Mouse (Mus musculus) forebrain, embryonic 13.5 days (tissue): ENCODE measurements around the gene Fbn1. TPM values are rescaled to one million over a fixed set of nuclear protein-coding genes. Genes with fewer than 3 reads are reported as not detected.

Experiments
- ATAC-seq: fragments of 200-750 bp; cut with Nextera tagmentation; 2 replicates; pipeline ENCODE4 v1.8.0; 2017
- H3K27ac ChIP-seq: fragments of 300-500 bp; sonication (generic); 2 replicates; pipeline ENCODE4 v1.5.1; 2015; ENCODE audit warnings: inconsistent platforms, mild to moderate bottlenecking, moderate library complexity
- H3K27me3 ChIP-seq: fragments of 300-500 bp; sonication (generic); 2 replicates; pipeline ENCODE4 v1.6.1; 2015; ENCODE audit warnings: mild to moderate bottlenecking, inconsistent platforms
- H3K36me3 ChIP-seq: fragments of 300-500 bp; sonication (generic); 2 replicates; pipeline ENCODE4 v1.6.1; 2015; ENCODE audit warnings: mild to moderate bottlenecking, inconsistent platforms; ENCODE audit not compliant: poor library complexity, severe bottlenecking
- H3K4me1 ChIP-seq: fragments of 300-500 bp; sonication (generic); 2 replicates; pipeline ENCODE4 v1.6.1; 2015; ENCODE audit warnings: inconsistent platforms
- H3K4me2 ChIP-seq: fragments of 300-500 bp; sonication (generic); 2 replicates; pipeline ENCODE4 v1.6.1; 2015; ENCODE audit warnings: inconsistent platforms, mild to moderate bottlenecking, moderate library complexity
- H3K4me3 ChIP-seq: fragments of 300-500 bp; sonication (generic); 2 replicates; pipeline ENCODE4 v1.5.1; 2015; ENCODE audit warnings: mild to moderate bottlenecking, inconsistent platforms
- H3K9ac ChIP-seq: fragments of 300-500 bp; sonication (generic); 2 replicates; pipeline ENCODE4 v1.6.1; 2015; ENCODE audit warnings: mild to moderate bottlenecking, inconsistent platforms
- H3K9me3 ChIP-seq: fragments of 300-500 bp; sonication (generic); replicated peaks from 2 replicates; pipeline ENCODE4 v1.6.1; 2016; ENCODE audit warnings: inconsistent platforms
- WGBS: fragments of 180-500 bp; shearing (Covaris S2); methylation state at CpG from one replicate; pipeline ENCODE4 v1.1.7; 2015; 5-methylcytosine and 5-hydroxymethylcytosine counted together
- polyA plus RNA-seq: library from polyadenylated mRNA; unstranded; fragments of >200 nt; fragmentation: Nextera tagmentation; extraction: Ambion mirVana; gene quantifications from 2 replicates; pipeline ENCODE4 v1.2.1, GENCODE M21; 2015

Gene Fbn1
- polyA plus RNA-seq, 1 experiment from 2014 or later: 1.8 TPM

DNA sequence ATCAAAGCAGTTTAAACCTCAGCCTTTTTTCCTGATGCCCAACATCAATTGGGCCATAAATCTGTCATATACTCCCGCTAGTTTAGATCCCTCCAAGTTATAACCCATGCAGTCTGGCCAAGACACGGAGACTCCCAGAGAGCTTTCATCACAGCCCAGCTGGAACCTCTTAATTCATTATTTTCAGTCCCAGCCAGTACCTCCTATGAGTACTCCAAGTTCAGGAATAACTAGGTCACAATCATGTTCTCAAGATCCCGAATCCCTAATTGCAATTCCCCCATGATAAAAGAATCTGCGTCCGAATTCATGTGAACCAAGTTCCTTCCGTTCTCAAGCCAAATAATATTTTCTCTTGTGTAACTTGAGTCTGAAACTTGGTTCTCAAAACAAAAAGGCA is 58.9 kb downstream of the Fbn1 start:
- no peak overlapping the region for H3K4me3 ChIP-seq
- H3K4me2 ChIP-seq: no peak overlapping the region
- no peak overlapping the region for H3K9ac ChIP-seq
- 0 out of 2 replicates have a peak, but pooled peaks cover 6% of the 10 kb centered on the region for H3K4me1 ChIP-seq
- no peaks in the 10 kb centered on the region for H3K9me3 ChIP-seq
- no peaks in the 10 kb centered on the region for H3K27me3 ChIP-seq
- H3K36me3 ChIP-seq: no peaks in the 10 kb centered on the region
- ATAC-seq: no peak
- 84% methylated on average over 6 of the region's 6 CpGs for WGBS
- H3K27ac ChIP-seq: no peak overlapping the region

DNA sequence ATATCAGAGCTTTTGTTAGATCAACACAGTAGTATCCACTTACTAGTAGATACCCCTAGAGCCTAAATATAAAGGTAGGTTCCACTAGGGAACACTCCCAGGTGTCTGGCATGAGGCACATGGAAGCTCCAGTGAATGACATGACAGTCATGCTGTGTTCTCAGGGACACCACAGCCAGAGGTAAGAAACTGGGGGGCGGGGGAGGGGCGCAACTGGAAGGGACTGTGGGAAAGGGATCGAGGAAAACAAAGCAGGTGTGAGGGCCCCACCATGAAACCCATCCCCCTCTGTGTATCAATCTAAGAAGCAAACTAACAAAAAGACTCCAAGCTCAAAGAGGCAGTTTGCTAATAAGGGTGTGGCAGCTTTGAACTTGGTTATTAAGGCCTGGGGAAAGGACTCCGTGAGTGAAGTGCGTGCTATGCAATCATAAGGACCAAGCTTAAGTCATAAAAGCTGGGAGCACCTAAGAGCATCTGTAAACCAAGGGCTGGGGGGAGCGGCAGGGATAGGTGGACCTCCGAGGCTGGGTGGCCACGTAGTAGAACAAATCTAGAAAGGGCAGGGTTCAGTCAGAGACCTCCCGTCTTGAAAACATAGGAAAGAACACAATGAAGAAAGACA is 60.4 kb downstream of the Fbn1 start:
- Histone ChIP-seq H3K9ac (no peak overlapping the region), H3K27me3 (no peaks in the 10 kb centered on the region), H3K4me3 (no peak overlapping the region), H3K4me1 (no peaks in the 10 kb centered on the region), H3K4me2 (no peak overlapping the region), H3K36me3 (no peaks in the 10 kb centered on the region), H3K27ac (no peak overlapping the region), H3K9me3 (no peaks in the 10 kb centered on the region)
- ATAC-seq: no peak
- WGBS: 75% methylated on average over 9 of the region's 9 CpGs

DNA sequence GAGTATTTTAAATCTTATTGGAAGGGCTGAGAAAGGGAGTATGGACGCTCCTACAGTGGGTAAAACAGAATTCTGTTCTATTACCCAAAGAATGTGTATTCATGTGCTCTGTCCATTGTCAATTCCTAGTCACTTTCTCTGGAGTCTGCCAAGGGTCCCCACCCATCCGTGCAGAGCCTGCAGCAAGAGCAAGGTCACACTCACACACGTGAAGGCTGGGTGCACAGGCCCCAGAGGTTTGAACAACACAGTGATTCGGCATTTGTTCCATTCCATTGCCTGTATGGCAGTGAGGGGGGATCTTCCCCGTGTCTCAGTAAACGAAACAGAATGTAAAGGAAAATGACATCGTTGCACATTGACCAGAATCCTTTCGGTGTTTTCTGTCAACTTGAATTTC is 69.4 kb downstream of the Fbn1 start:
- Histone ChIP-seq H3K27me3 (no peaks in the 10 kb centered on the region), H3K4me2 (no peak overlapping the region), H3K4me3 (no peak overlapping the region), H3K36me3 (no peaks in the 10 kb centered on the region), H3K9ac (no peak overlapping the region), H3K27ac (no peak overlapping the region), H3K9me3 (no peaks in the 10 kb centered on the region), H3K4me1 (0 out of 2 replicates have a peak, but pooled peaks cover 4% of the 10 kb centered on the region)
- 62% methylated on average over 8 of the region's 8 CpGs for WGBS
- ATAC-seq: no peak

DNA sequence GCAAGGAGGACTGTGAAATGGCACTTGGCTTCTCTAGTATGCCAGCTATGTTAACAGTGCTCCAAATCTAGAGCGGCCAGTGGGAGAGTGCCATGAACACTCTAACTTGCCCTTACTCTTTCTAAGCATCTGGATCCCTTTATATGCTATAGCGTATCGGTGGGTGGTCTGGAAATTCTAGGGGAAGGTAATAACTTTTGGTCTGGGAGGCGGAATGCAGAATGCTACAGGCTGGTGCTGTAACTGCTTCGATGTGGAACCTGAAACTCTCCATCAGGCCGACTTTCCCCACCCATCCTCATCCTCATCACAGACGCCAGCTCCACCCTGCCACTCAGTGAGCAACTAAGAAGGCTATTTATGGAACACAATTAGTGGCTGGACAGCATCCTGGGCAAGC is 71.6 kb downstream of the Fbn1 start:
- H3K27ac ChIP-seq: no peak overlapping the region
- H3K4me1 ChIP-seq: 0 out of 2 replicates have a peak, but pooled peaks cover 4% of the 10 kb centered on the region
- no peaks in the 10 kb centered on the region for H3K9me3 ChIP-seq
- H3K4me2 ChIP-seq: no peak overlapping the region
- H3K9ac ChIP-seq: no peak overlapping the region
- no peak overlapping the region for H3K4me3 ChIP-seq
- no peaks in the 10 kb centered on the region for H3K36me3 ChIP-seq
- WGBS: 85% methylated on average over 7 of the region's 7 CpGs
- ATAC-seq: no peak
- H3K27me3 ChIP-seq: no peaks in the 10 kb centered on the region

DNA sequence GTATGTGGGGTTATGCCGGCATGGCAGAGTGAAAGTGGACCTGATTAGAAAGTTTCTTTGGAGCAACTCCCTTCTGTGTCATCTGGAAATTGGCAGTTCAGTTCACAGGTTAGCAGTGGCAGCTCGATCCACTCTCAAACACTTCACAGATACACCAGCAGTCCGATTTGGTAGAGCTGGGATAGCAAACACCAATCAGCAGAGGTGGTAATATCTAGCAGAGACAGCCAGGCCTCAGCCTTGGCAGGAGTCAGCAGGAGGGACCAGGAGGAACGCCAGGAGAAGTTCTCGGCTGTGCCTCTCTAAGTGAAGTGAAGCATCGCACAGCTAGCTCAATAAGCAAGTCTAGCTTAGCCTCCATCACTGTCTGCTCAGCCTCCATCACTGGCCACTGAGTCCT is 74.3 kb downstream of the Fbn1 start:
- H3K9me3 ChIP-seq: no peaks in the 10 kb centered on the region
- 0 out of 2 replicates have a peak, but pooled peaks cover 4% of the 10 kb centered on the region for H3K4me1 ChIP-seq
- H3K36me3 ChIP-seq: no peaks in the 10 kb centered on the region
- no peaks in the 10 kb centered on the region for H3K27me3 ChIP-seq
- WGBS: 92% methylated on average over 6 of the region's 6 CpGs
- no peak overlapping the region for H3K27ac ChIP-seq
- no peak for ATAC-seq
- H3K4me3 ChIP-seq: no peak overlapping the region
- no peak overlapping the region for H3K9ac ChIP-seq
- no peak overlapping the region for H3K4me2 ChIP-seq

DNA sequence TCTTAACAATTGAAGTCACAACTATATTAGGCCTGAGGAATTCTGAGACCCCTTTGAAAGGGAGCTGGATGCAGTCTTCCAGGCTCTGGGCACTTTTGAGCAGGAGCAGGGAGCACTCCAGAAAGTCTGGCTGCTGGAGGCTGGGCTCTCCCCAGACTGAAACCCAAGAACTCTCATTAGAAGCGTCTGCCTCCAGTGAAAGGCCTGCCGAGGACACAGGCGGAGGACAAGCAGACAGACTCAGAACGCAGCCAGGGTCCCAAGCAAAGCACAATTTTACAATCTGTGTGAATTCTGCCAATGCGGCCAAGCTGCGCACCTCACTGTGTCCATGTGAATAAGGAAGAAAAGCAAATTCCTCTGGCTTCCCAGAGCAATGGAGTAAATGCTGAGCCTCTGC is 76.3 kb downstream of the Fbn1 start:
- no peak for ATAC-seq
- Histone ChIP-seq H3K4me1 (no peaks in the 10 kb centered on the region), H3K27ac (no peak overlapping the region), H3K9me3 (no peaks in the 10 kb centered on the region), H3K4me3 (no peak overlapping the region), H3K27me3 (no peaks in the 10 kb centered on the region), H3K4me2 (no peak overlapping the region), H3K9ac (no peak overlapping the region), H3K36me3 (no peaks in the 10 kb centered on the region)
- WGBS: 75% methylated on average over 6 of the region's 6 CpGs

DNA sequence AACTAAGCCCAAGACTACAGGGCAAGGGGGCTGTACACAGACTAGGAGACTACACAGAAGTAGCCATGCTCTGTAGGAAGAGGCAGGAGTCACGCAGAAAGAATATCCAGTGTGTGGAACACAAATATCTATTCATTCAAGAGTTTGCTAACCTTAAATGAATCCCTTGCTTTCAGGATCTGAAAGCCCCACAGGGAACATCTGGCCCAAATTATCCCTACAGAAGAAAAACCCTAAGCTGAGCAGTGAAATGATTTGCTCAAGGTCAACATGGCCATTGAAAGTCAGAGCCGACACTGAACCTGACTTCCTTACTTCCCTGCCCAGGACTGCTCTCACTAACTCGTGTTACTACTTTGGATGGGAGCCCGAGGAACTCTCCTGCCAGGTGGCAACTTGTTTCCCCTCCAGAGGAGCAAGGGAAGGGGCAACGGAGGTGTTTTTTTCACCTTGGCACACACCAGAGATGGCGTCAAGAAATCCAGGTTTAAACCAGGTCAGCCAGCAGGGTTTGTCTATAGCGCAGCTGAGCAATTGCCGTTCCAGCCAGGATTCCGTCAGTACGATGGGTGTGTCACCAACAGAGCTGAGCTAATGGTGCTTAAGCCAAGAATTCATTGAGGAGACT is 78.9 kb downstream of the Fbn1 start:
- no peaks in the 10 kb centered on the region for H3K27me3 ChIP-seq
- no peak overlapping the region for H3K4me3 ChIP-seq
- ATAC-seq: no peak
- H3K9me3 ChIP-seq: no peaks in the 10 kb centered on the region
- no peak overlapping the region for H3K9ac ChIP-seq
- H3K4me1 ChIP-seq: no peaks in the 10 kb centered on the region
- H3K4me2 ChIP-seq: no peak overlapping the region
- H3K36me3 ChIP-seq: no peaks in the 10 kb centered on the region
- WGBS: 89% methylated on average over 10 of the region's 10 CpGs
- H3K27ac ChIP-seq: no peak overlapping the region

DNA sequence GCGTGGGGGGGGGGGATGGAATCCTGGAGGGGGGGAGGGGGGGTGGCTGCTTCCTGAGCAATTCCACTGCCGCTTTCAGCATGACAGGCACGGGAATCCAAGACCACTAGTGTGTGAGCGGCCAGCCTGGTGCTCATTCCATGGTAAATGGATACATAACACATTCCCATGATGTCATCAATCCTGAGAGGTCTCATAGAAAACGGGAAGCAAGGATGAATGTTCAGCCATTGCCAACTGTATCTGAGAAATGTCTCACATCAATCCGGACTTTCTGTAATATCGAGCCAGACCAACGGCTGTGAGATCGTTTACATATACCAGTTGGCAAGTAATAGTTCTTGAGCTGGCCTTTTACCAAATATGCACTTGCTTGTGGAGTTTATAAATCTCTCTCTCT is 87.2 kb downstream of the Fbn1 start:
- Histone ChIP-seq H3K4me1 (no peaks in the 10 kb centered on the region), H3K9me3 (no peaks in the 10 kb centered on the region), H3K9ac (no peak overlapping the region), H3K27ac (no peak overlapping the region), H3K4me3 (no peak overlapping the region), H3K27me3 (no peaks in the 10 kb centered on the region), H3K4me2 (no peak overlapping the region), H3K36me3 (no peaks in the 10 kb centered on the region)
- no peak for ATAC-seq
- WGBS: 74% methylated on average over 9 of the region's 9 CpGs

DNA sequence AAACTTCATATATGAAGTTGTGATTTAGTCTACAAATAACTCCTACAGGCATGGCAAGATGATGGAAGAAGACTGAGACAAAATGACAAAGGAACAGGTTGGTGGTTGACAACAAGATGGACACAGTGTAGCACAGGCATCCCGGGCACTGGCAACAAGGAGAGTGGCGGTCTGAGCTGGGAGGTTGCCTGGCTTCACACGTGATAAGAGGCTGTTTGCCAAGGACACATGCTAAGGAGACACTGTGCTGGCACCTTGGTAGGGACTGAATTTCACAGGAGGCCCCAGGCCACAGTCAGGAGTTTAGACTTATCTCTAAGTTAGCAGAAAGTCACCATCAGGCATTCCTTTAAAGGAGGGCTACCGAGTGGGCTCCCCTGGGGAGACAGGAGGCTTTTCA is 88.1 kb downstream of the Fbn1 start:
- ATAC-seq: no peak
- Histone ChIP-seq H3K4me2 (no peak overlapping the region), H3K27me3 (no peaks in the 10 kb centered on the region), H3K9ac (no peak overlapping the region), H3K4me3 (no peak overlapping the region), H3K9me3 (no peaks in the 10 kb centered on the region), H3K4me1 (no peaks in the 10 kb centered on the region), H3K36me3 (no peaks in the 10 kb centered on the region), H3K27ac (no peak overlapping the region)
- 88% methylated on average over 4 of the region's 4 CpGs for WGBS

DNA sequence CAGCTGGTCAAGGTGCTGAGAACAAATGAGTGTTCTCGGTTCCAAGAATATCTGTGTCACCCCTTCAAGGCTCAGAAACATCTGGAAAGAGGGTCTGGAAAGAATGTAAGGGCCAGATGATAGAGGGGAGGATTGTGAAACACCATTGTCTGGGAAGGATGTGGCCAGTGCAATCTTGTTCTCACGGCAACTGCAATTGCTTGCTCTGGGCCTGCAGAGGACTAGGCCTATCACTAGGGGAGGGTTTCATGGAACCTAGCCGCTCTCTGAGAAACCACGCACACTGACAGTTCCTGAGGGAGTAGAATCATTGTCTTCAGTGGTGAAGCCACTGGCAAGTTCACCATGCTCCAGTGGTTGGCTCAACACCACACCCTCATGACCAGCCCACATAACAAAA is 89.2 kb downstream of the Fbn1 start:
- H3K4me2 ChIP-seq: no peak overlapping the region
- no peak for ATAC-seq
- no peaks in the 10 kb centered on the region for H3K4me1 ChIP-seq
- H3K27ac ChIP-seq: no peak overlapping the region
- no peak overlapping the region for H3K4me3 ChIP-seq
- no peaks in the 10 kb centered on the region for H3K36me3 ChIP-seq
- no peak overlapping the region for H3K9ac ChIP-seq
- 89% methylated on average over 4 of the region's 4 CpGs for WGBS
- no peaks in the 10 kb centered on the region for H3K27me3 ChIP-seq
- H3K9me3 ChIP-seq: no peaks in the 10 kb centered on the region

DNA sequence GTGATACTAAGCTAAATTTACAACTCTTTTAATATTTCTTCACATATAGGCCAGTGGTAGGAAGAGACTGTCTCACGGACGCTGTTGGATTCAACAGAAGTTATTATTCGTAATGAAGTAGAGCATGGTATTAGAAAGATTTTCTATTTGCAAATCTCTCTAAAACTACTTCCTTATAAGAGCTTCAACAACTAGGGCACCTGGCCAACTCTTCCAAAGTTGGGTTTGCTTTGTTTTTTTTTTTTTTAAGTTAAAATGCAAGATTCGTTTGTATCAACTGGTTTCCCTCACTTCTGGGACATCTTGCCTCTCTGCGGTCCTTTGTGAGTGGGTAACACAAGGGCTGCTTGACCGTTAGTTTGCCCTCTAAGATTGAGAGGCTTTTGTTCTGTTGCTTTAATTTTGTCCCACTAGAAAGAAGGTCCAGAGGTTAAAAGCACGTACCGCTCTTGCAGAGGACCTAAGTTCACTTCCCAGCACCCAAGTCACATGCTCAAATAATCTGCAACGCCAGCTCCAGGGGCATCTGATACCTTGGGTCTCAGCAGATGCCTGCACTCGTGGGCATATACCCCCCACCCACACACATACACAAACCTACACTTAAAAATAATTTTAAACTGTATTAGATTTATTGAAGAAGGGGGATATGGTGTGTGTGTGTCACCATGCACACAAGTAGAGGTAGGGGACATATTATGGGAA is 91.1 kb downstream of the Fbn1 start:
- Histone ChIP-seq H3K9me3 (no peaks in the 10 kb centered on the region), H3K4me3 (no peak overlapping the region), H3K4me2 (no peak overlapping the region), H3K4me1 (no peaks in the 10 kb centered on the region), H3K27me3 (no peaks in the 10 kb centered on the region), H3K36me3 (peaks cover 5% of the 10 kb centered on the region; the same call in 1 of the 2 replicates), H3K27ac (no peak overlapping the region), H3K9ac (no peak overlapping the region)
- no peak for ATAC-seq
- 81% methylated on average over 10 of the region's 10 CpGs for WGBS

DNA sequence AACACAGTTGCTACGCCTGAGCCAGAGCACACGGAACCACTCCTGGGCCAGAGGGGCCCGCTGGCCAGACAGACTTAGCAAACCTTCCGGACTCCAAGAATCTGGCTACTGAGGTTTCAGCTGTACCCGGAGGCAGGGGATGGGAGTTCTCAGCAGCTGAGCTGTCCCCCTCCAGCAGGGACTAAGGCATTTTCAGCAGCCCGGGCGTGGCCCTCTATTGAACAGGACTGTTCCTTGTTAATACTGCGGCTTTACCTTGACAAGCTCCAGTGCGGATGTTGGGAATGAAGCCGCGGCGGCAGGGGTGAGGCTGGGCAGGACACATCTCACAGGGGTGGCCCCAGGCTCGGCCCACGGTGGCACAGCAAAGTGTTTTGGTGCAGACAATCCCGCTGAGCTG is 95.4 kb downstream of the Fbn1 start:
- no peak overlapping the region for H3K27ac ChIP-seq
- no peaks in the 10 kb centered on the region for H3K4me1 ChIP-seq
- no peak overlapping the region for H3K9ac ChIP-seq
- H3K27me3 ChIP-seq: no peaks in the 10 kb centered on the region
- ATAC-seq: no peak
- H3K9me3 ChIP-seq: no peaks in the 10 kb centered on the region
- 94% methylated on average over 15 of the region's 15 CpGs for WGBS
- no peak overlapping the region for H3K4me2 ChIP-seq
- H3K36me3 ChIP-seq: peaks cover 5% of the 10 kb centered on the region; the same call in 1 of the 2 replicates
- no peak overlapping the region for H3K4me3 ChIP-seq
